Mouse (Mus musculus): ENCODE measurements around the gene Samd1. TPM values are rescaled to one million over a fixed set of nuclear protein-coding genes. Genes with fewer than 3 reads are reported as not detected.

The Samd1 gene
- polyA plus RNA-seq, 1 experiment from 2014 or later: 3.6 TPM

DNA sequence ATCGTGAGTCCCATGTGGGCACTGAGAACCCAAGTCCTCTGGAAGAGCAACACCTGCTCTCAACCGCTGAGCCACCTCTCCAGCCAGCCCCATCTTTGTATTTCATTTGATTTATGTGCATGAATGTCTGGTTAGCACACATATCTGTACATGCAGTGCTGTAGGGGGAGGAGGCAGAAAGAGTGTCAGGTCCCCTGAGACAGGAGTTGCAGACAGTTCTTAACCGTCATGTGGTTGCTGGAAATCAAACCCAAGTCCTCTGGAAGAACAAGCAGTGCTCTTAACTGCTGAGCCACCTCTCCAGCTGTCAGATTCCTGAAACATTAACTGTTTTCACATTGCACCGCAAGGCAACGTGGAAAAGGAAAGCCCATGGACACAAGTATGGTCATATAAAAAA lies 50.7 kb downstream of the Samd1 start:
- Histone ChIP-seq H3K4me2 (ENCODE audit: low read depth, low read length) (no peak overlapping the region), H3K36me3 (ENCODE audit: control insufficient read depth, insufficient read depth) (no peaks in the 10 kb centered on the region), H3K9ac (ENCODE audit: low read depth, low read length) (no peak overlapping the region), H3K27ac (ENCODE audit: low read length) (no peak overlapping the region), H3K27me3 (ENCODE audit: control insufficient read depth, insufficient read depth, low read depth, low read length) (peaks cover 23% of the 10 kb centered on the region), H3K4me3 (ENCODE audit: low read depth, low read length) (no peak overlapping the region), H3K4me1 (ENCODE audit: control insufficient read depth, low read depth, low read length) (peaks cover 4% of the 10 kb centered on the region), H3K9me3 (replicated peaks; ENCODE audit: control insufficient read depth, low read length) (no peaks in the 10 kb centered on the region)
- ATAC-seq (ENCODE audit: low read depth): no peak
- WGBS (ENCODE audit: insufficient replicate concordance): 62% methylated on average over 5 of the region's 5 CpGs

MicroRNAs within 50 kb of the gene (microRNA counts, 519-probe panel; counts per million panel counts)
- 60.7 counts per million for microRNA mmu-miR-1199

Small RNA genes lying within 50 kb of the gene (microRNA-seq; reads per million reads assigned to microRNA genes)
- gene Mir1199 (0.74 reads per million), gene Mir8111 (3.0 reads per million, percentile 8 among the genes with 10 or more reads in this experiment)

Other genes with a start within 250 kb of the Samd1 start
- gene Adgrl1, start 97.6 kb upstream of the Samd1 start, polyA plus RNA-seq (2015; fragmentation: Nextera tagmentation; extraction: Ambion mirVana): 0.86 and 1.2 TPM in 2 replicates
- 0.41 and 0.43 TPM in 2 replicates for gene Gm10644, start 42.5 kb upstream of the Samd1 start, polyA plus RNA-seq (2015; fragmentation: Nextera tagmentation; extraction: Ambion mirVana)
- gene Asf1b, start 42.2 kb upstream of the Samd1 start, polyA plus RNA-seq (2015; fragmentation: Nextera tagmentation; extraction: Ambion mirVana): 108 and 110 TPM in 2 replicates
- 29.8 and 39.9 TPM in 2 replicates for gene Prkaca, start 24.7 kb upstream of the Samd1 start, polyA plus RNA-seq (2015; fragmentation: Nextera tagmentation; extraction: Ambion mirVana)
- 0.56 and 0.58 TPM in 2 replicates for gene 1700067K01Rik, start 3.8 kb downstream of the Samd1 start, polyA plus RNA-seq (2015; fragmentation: Nextera tagmentation; extraction: Ambion mirVana)
- 0.13 TPM in 1 of 2 replicates, not detected in the other for gene 2210011C24Rik, start 14.5 kb downstream of the Samd1 start, polyA plus RNA-seq (2015; fragmentation: Nextera tagmentation; extraction: Ambion mirVana)
- gene Palm3, start 23.8 kb downstream of the Samd1 start, polyA plus RNA-seq (2015; fragmentation: Nextera tagmentation; extraction: Ambion mirVana): 0.15 TPM in 1 of 2 replicates, not detected in the other
- gene Il27ra, start 44.9 kb downstream of the Samd1 start, polyA plus RNA-seq (2015; fragmentation: Nextera tagmentation; extraction: Ambion mirVana): 0.87 and 1.0 TPM in 2 replicates
- 0.15 TPM in 1 of 2 replicates, not detected in the other for gene Rln3, start 47.3 kb downstream of the Samd1 start, polyA plus RNA-seq (2015; fragmentation: Nextera tagmentation; extraction: Ambion mirVana)
- gene Gm10643, start 67.5 kb downstream of the Samd1 start, polyA plus RNA-seq (2015; fragmentation: Nextera tagmentation; extraction: Ambion mirVana): 0.08 and 0.32 TPM in 2 replicates
- 2.0 and 2.7 TPM in 2 replicates for gene Rfx1, start 69.2 kb downstream of the Samd1 start, polyA plus RNA-seq (2015; fragmentation: Nextera tagmentation; extraction: Ambion mirVana)
- 2.4 and 3.0 TPM in 2 replicates for gene Dcaf15, start 107.1 kb downstream of the Samd1 start, polyA plus RNA-seq (2015; fragmentation: Nextera tagmentation; extraction: Ambion mirVana)
- gene Podnl1, start 128.3 kb downstream of the Samd1 start, polyA plus RNA-seq (2015; fragmentation: Nextera tagmentation; extraction: Ambion mirVana): 0.04 TPM in 1 of 2 replicates, not detected in the other
- 5.3 and 5.8 TPM in 2 replicates for gene Cc2d1a, start 150.3 kb downstream of the Samd1 start, polyA plus RNA-seq (2015; fragmentation: Nextera tagmentation; extraction: Ambion mirVana)
- gene 4930432K21Rik, start 150.4 kb downstream of the Samd1 start, polyA plus RNA-seq (2015; fragmentation: Nextera tagmentation; extraction: Ambion mirVana): 0.26 and 0.28 TPM in 2 replicates
- not detected in 2 replicates for gene Nanos3, start 187.5 kb downstream of the Samd1 start, polyA plus RNA-seq (2015; fragmentation: Nextera tagmentation; extraction: Ambion mirVana)
- gene Zswim4, start 239.4 kb downstream of the Samd1 start, polyA plus RNA-seq (2015; fragmentation: Nextera tagmentation; extraction: Ambion mirVana): 2.2 and 2.8 TPM in 2 replicates

Data from liver, embryonic 16.5 days (tissue).